Mouse (Mus musculus): ENCODE measurements around the gene Ccnjl.

Ccnjl gene

GRCm38 (mm10) chr11:43575061-43575375, 46.4 kb downstream of the Ccnjl start:
- DNase-seq = no peak

- no peak for DNase-seq
Measured at GRCm38 (mm10) chr11:43575376-43576151, 47.0 kb downstream of the Ccnjl start.

GRCm38 (mm10) chr11:43577713-43578478, 49.3 kb downstream of the Ccnjl start:
- DNase-seq = no peak

- DNase-seq = no peak
Measured at GRCm38 (mm10) chr11:43585211-43586005, 56.8 kb downstream of the Ccnjl start.

GRCm38 (mm10) chr11:43586324-43587090, 57.9 kb downstream of the Ccnjl start, which contains the start of gene 4933415A04Rik:
Gene 4933415A04Rik, plus strand, starts transcription at chr11:43587040.
- peak; percentile 83 for DNase-seq

- no peak for DNase-seq
Measured at GRCm38 (mm10) chr11:43589530-43590072, 61.0 kb downstream of the Ccnjl start.

- no peak for DNase-seq
Measured at GRCm38 (mm10) chr11:43601440-43601839, 72.9 kb downstream of the Ccnjl start, which contains the start of gene Fabp6. Gene Fabp6, minus strand, starts transcription at chr11:43601540.

GRCm38 (mm10) chr11:43604207-43604606, 75.6 kb downstream of the Ccnjl start:
- DNase-seq = no peak

- no peak for DNase-seq
Measured at GRCm38 (mm10) chr11:43604891-43605290, 76.3 kb downstream of the Ccnjl start.

GRCm38 (mm10) chr11:43605859-43606258, 77.3 kb downstream of the Ccnjl start:
- DNase-seq = no peak

GRCm38 (mm10) chr11:43608440-43608839, 79.9 kb downstream of the Ccnjl start:
- DNase-seq = no peak

GRCm38 (mm10) chr11:43610006-43610661, 81.5 kb downstream of the Ccnjl start:
- DNase-seq = no peak

- DNase-seq = no peak
Measured at GRCm38 (mm10) chr11:43610662-43611033, 82.1 kb downstream of the Ccnjl start.

GRCm38 (mm10) chr11:43612834-43613488, 84.4 kb downstream of the Ccnjl start:
- peak; percentile 85 for DNase-seq

GRCm38 (mm10) chr11:43617924-43618323, 89.3 kb downstream of the Ccnjl start:
- peak; percentile 19 for DNase-seq

GRCm38 (mm10) chr11:43618403-43618802, 89.8 kb downstream of the Ccnjl start:
- no peak for DNase-seq

- peak; percentile 71 for DNase-seq
Measured at GRCm38 (mm10) chr11:43621769-43622168, 93.2 kb downstream of the Ccnjl start.

GRCm38 (mm10) chr11:43624341-43624740, 95.8 kb downstream of the Ccnjl start:
- no peak for DNase-seq

- DNase-seq = peak; percentile 84
Measured at GRCm38 (mm10) chr11:43626300-43626926, 97.8 kb downstream of the Ccnjl start.

- DNase-seq = peak; percentile 19
Measured at GRCm38 (mm10) chr11:43626927-43627645, 98.5 kb downstream of the Ccnjl start.
